Mouse (Mus musculus) midbrain, embryonic 14.5 days (tissue): ENCODE results near the gene Cdh23. TPM values are rescaled to one million over a fixed set of nuclear protein-coding genes. Genes with fewer than 3 reads are reported as not detected.
A peak's percentile ranks its signal among the peaks of the same experiment; 100 is the strongest.

Source experiments
- ATAC-seq: fragments of 200-750 bp; cut with Nextera tagmentation; 2 replicates; pipeline ENCODE4 v1.8.0; 2017; ENCODE audit warnings: moderate number of reproducible peaks, moderate library complexity; ENCODE audit not compliant: low FRiP score, low TSS enrichment
- DNase-seq: peaks from one replicate; pipeline ENCODE4 v3.0.0-alpha.2; 2015
- H3K27ac ChIP-seq: fragments of 300-500 bp; sonication (generic); replicated peaks from 2 replicates; pipeline ENCODE4 v1.5.1; 2014; ENCODE audit warnings: mild to moderate bottlenecking, low read depth, low read length, moderate library complexity
- H3K27me3 ChIP-seq: fragments of 300-500 bp; sonication (generic); 2 replicates; pipeline ENCODE4 v1.6.1; 2014; ENCODE audit warnings: low read length, control low read depth, mixed read lengths; ENCODE audit not compliant: control insufficient read depth, insufficient read depth
- H3K36me3 ChIP-seq: fragments of 300-500 bp; sonication (generic); 2 replicates; pipeline ENCODE4 v1.6.1; 2014; ENCODE audit warnings: low read length, control low read depth; ENCODE audit not compliant: control insufficient read depth, insufficient read depth
- H3K4me1 ChIP-seq: fragments of 300-500 bp; sonication (generic); 2 replicates; pipeline ENCODE4 v1.6.1; 2014; ENCODE audit warnings: mild to moderate bottlenecking, antibody characterized with exemption, low read length, control low read depth; ENCODE audit not compliant: control insufficient read depth, insufficient read depth
- H3K4me2 ChIP-seq: fragments of 300-500 bp; sonication (generic); 2 replicates; pipeline ENCODE4 v1.6.1; 2014; ENCODE audit warnings: mild to moderate bottlenecking, low read length, moderate library complexity
- H3K4me3 ChIP-seq: fragments of 300-500 bp; sonication (generic); replicated peaks from 2 replicates; pipeline ENCODE4 v1.5.1; 2014; ENCODE audit warnings: low read depth, low read length
- H3K9ac ChIP-seq: fragments of 300-500 bp; sonication (generic); replicated peaks from 2 replicates; pipeline ENCODE4 v1.6.1; 2014; ENCODE audit warnings: mild to moderate bottlenecking, low read length, moderate library complexity
- H3K9me3 ChIP-seq: fragments of 300-500 bp; sonication (generic); 2 replicates; pipeline ENCODE4 v1.6.1; 2016; ENCODE audit warnings: low read length, control low read depth, mixed read lengths; ENCODE audit not compliant: control insufficient read depth
- WGBS: fragments of 180-500 bp; shearing (Covaris S2); extraction: QIAGEN DNeasy Blood & Tissue Kit; methylation state at CpG from one replicate; pipeline ENCODE4 v1.1.7; 2014; 5-methylcytosine and 5-hydroxymethylcytosine counted together
- polyA plus RNA-seq: library from polyadenylated mRNA; unstranded; fragments of >200 nt; fragmentation: Nextera tagmentation; extraction: Ambion mirVana; gene quantifications from 2 replicates; pipeline ENCODE4 v1.2.1, GENCODE M21; 2014

Cdh23 gene
- polyA plus RNA-seq, 1 experiment from 2014 or later, result 5.0 TPM

- no peak overlapping the region for H3K4me2 ChIP-seq
- H3K4me3 ChIP-seq, result no peak overlapping the region
- WGBS, result 74% methylated on average over 8 of the region's 8 CpGs
- no peaks in the 10 kb centered on the region for H3K36me3 ChIP-seq
- no peaks in the 10 kb centered on the region for H3K9me3 ChIP-seq
- DNase-seq, result no peak
- H3K4me1 ChIP-seq, result no peaks in the 10 kb centered on the region
- H3K27me3 ChIP-seq, result no peaks in the 10 kb centered on the region
- no peak overlapping the region for H3K9ac ChIP-seq
- no peak overlapping the region for H3K27ac ChIP-seq
- no peak for ATAC-seq
Observed at GRCm38 (mm10) chr10:60445031-60445593, 251.2 kb downstream of the Cdh23 start.

- ATAC-seq (no peak), DNase-seq (no peak)
- Histone ChIP-seq H3K9ac (no peak overlapping the region), H3K4me3 (no peak overlapping the region), H3K27ac (no peak overlapping the region), H3K9me3 (no peaks in the 10 kb centered on the region), H3K36me3 (no peaks in the 10 kb centered on the region), H3K4me2 (no peak overlapping the region), H3K4me1 (no peaks in the 10 kb centered on the region), H3K27me3 (no peaks in the 10 kb centered on the region)
- WGBS, result 2% methylated on average over 2 of the region's 2 CpGs
Observed at GRCm38 (mm10) chr10:60443078-60443477, 253.2 kb downstream of the Cdh23 start.

GRCm38 (mm10) chr10:60442321-60442720, 254.0 kb downstream of the Cdh23 start:
- no peaks in the 10 kb centered on the region for H3K27me3 ChIP-seq
- ATAC-seq (no peak), DNase-seq (no peak)
- no peak overlapping the region for H3K4me3 ChIP-seq
- H3K36me3 ChIP-seq, result no peaks in the 10 kb centered on the region
- H3K9me3 ChIP-seq, result no peaks in the 10 kb centered on the region
- no peak overlapping the region for H3K27ac ChIP-seq
- H3K9ac ChIP-seq, result no peak overlapping the region
- no peaks in the 10 kb centered on the region for H3K4me1 ChIP-seq
- 86% methylated on average over 4 of the region's 4 CpGs for WGBS
- no peak overlapping the region for H3K4me2 ChIP-seq

- 23% methylated on average over 4 of the region's 4 CpGs for WGBS
- no peak overlapping the region for H3K4me3 ChIP-seq
- H3K27ac ChIP-seq, result no peak overlapping the region
- H3K27me3 ChIP-seq, result no peaks in the 10 kb centered on the region
- no peak overlapping the region for H3K4me2 ChIP-seq
- no peak for DNase-seq
- 0 out of 2 replicates have a peak, but pooled peaks cover 8% of the 10 kb centered on the region for H3K4me1 ChIP-seq
- H3K9me3 ChIP-seq, result no peaks in the 10 kb centered on the region
- no peak overlapping the region for H3K9ac ChIP-seq
- H3K36me3 ChIP-seq, result no peaks in the 10 kb centered on the region
- no peak for ATAC-seq
Observed at GRCm38 (mm10) chr10:60432679-60433078, 263.6 kb downstream of the Cdh23 start.

GRCm38 (mm10) chr10:60430591-60430990, 265.7 kb downstream of the Cdh23 start:
- 9% methylated on average over 6 of the region's 6 CpGs for WGBS
- Histone ChIP-seq H3K9me3 (0 out of 2 replicates have a peak, but pooled peaks cover 5% of the 10 kb centered on the region), H3K4me2 (no peak overlapping the region), H3K36me3 (no peaks in the 10 kb centered on the region), H3K4me3 (no peak overlapping the region), H3K4me1 (0 out of 2 replicates have a peak, but pooled peaks cover 8% of the 10 kb centered on the region), H3K9ac (no peak overlapping the region), H3K27me3 (no peaks in the 10 kb centered on the region), H3K27ac (peak overlapping the region; percentile 37; the same call in 1 of the 2 replicates)
- DNase-seq (peak; percentile 16), ATAC-seq (no peak)

GRCm38 (mm10) chr10:60430001-60430400, 266.3 kb downstream of the Cdh23 start:
- Histone ChIP-seq H3K36me3 (no peaks in the 10 kb centered on the region), H3K4me2 (no peak overlapping the region), H3K27ac (peak overlapping the region; percentile 37; the same call in 1 of the 2 replicates), H3K27me3 (no peaks in the 10 kb centered on the region), H3K4me3 (no peak overlapping the region), H3K4me1 (0 out of 2 replicates have a peak, but pooled peaks cover 8% of the 10 kb centered on the region), H3K9ac (no peak overlapping the region), H3K9me3 (peaks cover 10% of the 10 kb centered on the region; the same call in 1 of the 2 replicates)
- ATAC-seq (no peak), DNase-seq (peak; percentile 58)
- 41% methylated on average over 10 of the region's 10 CpGs for WGBS

GRCm38 (mm10) chr10:60422756-60423155, 273.5 kb downstream of the Cdh23 start:
- WGBS, result 55% methylated on average over 7 of the region's 7 CpGs
- H3K36me3 ChIP-seq, result no peaks in the 10 kb centered on the region
- DNase-seq (no peak), ATAC-seq (no peak)
- H3K4me3 ChIP-seq, result no peak overlapping the region
- no peak overlapping the region for H3K27ac ChIP-seq
- H3K4me2 ChIP-seq, result no peak overlapping the region
- peaks cover 10% of the 10 kb centered on the region; the same call in 1 of the 2 replicates for H3K9me3 ChIP-seq
- H3K9ac ChIP-seq, result no peak overlapping the region
- H3K27me3 ChIP-seq, result no peaks in the 10 kb centered on the region
- H3K4me1 ChIP-seq, result no peaks in the 10 kb centered on the region

GRCm38 (mm10) chr10:60419624-60420023, 276.7 kb downstream of the Cdh23 start:
- no peaks in the 10 kb centered on the region for H3K4me1 ChIP-seq
- H3K4me3 ChIP-seq, result no peak overlapping the region
- no peak overlapping the region for H3K9ac ChIP-seq
- 29% methylated on average over 4 of the region's 4 CpGs for WGBS
- H3K9me3 ChIP-seq, result no peaks in the 10 kb centered on the region
- no peaks in the 10 kb centered on the region for H3K36me3 ChIP-seq
- H3K4me2 ChIP-seq, result no peak overlapping the region
- ATAC-seq (no peak), DNase-seq (no peak)
- no peak overlapping the region for H3K27ac ChIP-seq
- H3K27me3 ChIP-seq, result no peaks in the 10 kb centered on the region

- no peaks in the 10 kb centered on the region for H3K27me3 ChIP-seq
- H3K4me1 ChIP-seq, result no peaks in the 10 kb centered on the region
- peak; percentile 89 for DNase-seq
- ATAC-seq, result 0 out of 2 replicates have a peak, but pooled peaks have one; percentile 46
- 21% methylated on average over 3 of the region's 3 CpGs for WGBS
- H3K36me3 ChIP-seq, result no peaks in the 10 kb centered on the region
- no peak overlapping the region for H3K4me2 ChIP-seq
- no peak overlapping the region for H3K27ac ChIP-seq
- H3K4me3 ChIP-seq, result no peak overlapping the region
- H3K9me3 ChIP-seq, result no peaks in the 10 kb centered on the region
- no peak overlapping the region for H3K9ac ChIP-seq
Observed at GRCm38 (mm10) chr10:60418137-60418536, 278.2 kb downstream of the Cdh23 start.
